Mouse (Mus musculus) midbrain, embryonic 15.5 days (tissue): ENCODE results near the gene Chek2. TPM values are rescaled to one million over a fixed set of nuclear protein-coding genes. Genes with fewer than 3 reads are reported as not detected.

Source experiments
- ATAC-seq: fragments of 200-750 bp; cut with Nextera tagmentation; replicated peaks from 2 replicates; pipeline ENCODE4 v1.8.0; 2017; ENCODE audit warnings: moderate TSS enrichment
- H3K27ac ChIP-seq: fragments of 300-500 bp; sonication (generic); 2 replicates; pipeline ENCODE4 v1.5.1; 2015; ENCODE audit warnings: mild to moderate bottlenecking, inconsistent platforms
- H3K27me3 ChIP-seq: fragments of 300-500 bp; sonication (generic); replicated peaks from 2 replicates; pipeline ENCODE4 v1.6.1; 2015; ENCODE audit warnings: inconsistent platforms
- H3K36me3 ChIP-seq: fragments of 300-500 bp; sonication (generic); replicated peaks from 2 replicates; pipeline ENCODE4 v1.6.1; 2015; ENCODE audit warnings: inconsistent platforms
- H3K4me1 ChIP-seq: fragments of 300-500 bp; sonication (generic); 2 replicates; pipeline ENCODE4 v1.6.1; 2015; ENCODE audit warnings: inconsistent platforms
- H3K4me2 ChIP-seq: fragments of 300-500 bp; sonication (generic); 2 replicates; pipeline ENCODE4 v1.6.1; 2015; ENCODE audit warnings: inconsistent platforms, mild to moderate bottlenecking, moderate library complexity
- H3K4me3 ChIP-seq: fragments of 300-500 bp; sonication (generic); 2 replicates; pipeline ENCODE4 v1.5.1; 2015; ENCODE audit warnings: mild to moderate bottlenecking, inconsistent platforms
- H3K9ac ChIP-seq: fragments of 300-500 bp; sonication (generic); 2 replicates; pipeline ENCODE4 v1.6.1; 2015; ENCODE audit warnings: mild to moderate bottlenecking, inconsistent platforms
- H3K9me3 ChIP-seq: fragments of 300-500 bp; sonication (generic); 2 replicates; pipeline ENCODE4 v1.6.1; 2016; ENCODE audit warnings: inconsistent platforms
- WGBS: fragments of 180-500 bp; shearing (Covaris S2); methylation state at CpG from one replicate; pipeline ENCODE4 v1.1.7; 2015; ENCODE audit warnings: mixed read lengths; 5-methylcytosine and 5-hydroxymethylcytosine counted together
- polyA plus RNA-seq: library from polyadenylated mRNA; unstranded; fragments of >200 nt; fragmentation: Nextera tagmentation; extraction: Ambion mirVana; gene quantifications from 2 replicates; pipeline ENCODE4 v1.2.1, GENCODE M21; 2015

Chek2 gene
- 5.0 and 6.7 TPM in 2 replicates for polyA plus RNA-seq

GRCm38 (mm10) chr5:110839678-110840365 lies at the start of gene Chek2, which contains the start of gene Hscb:
Gene Chek2, plus strand, starts transcription at chr5:110839979.
Gene Hscb, minus strand, starts transcription at chr5:110839777.
- H3K4me1 ChIP-seq: peaks cover 15% of the 10 kb centered on the region
- peak; percentile 99 for ATAC-seq
- H3K9me3 ChIP-seq: no peaks in the 10 kb centered on the region
- no peaks in the 10 kb centered on the region for H3K27me3 ChIP-seq
- H3K36me3 ChIP-seq: no peaks in the 10 kb centered on the region
- peak within 1 kb of the TSS; percentile 93 for H3K4me2 ChIP-seq
- under 1% methylated on average over 41 of the region's 41 CpGs for WGBS
- peak within 1 kb of the TSS; percentile 75 for H3K9ac ChIP-seq
- H3K4me3 ChIP-seq: peak within 1 kb of the TSS; percentile 87
- H3K27ac ChIP-seq: peak within 1 kb of the TSS; percentile 78

GRCm38 (mm10) chr5:110794363-110794762 lies 45.4 kb upstream of the Chek2 start:
- no peak for ATAC-seq
- 91% methylated on average over 7 of the region's 7 CpGs for WGBS
- Histone ChIP-seq H3K27ac (no peak overlapping the region), H3K4me3 (no peak overlapping the region), H3K9me3 (no peaks in the 10 kb centered on the region), H3K4me2 (no peak overlapping the region), H3K9ac (no peak overlapping the region), H3K27me3 (no peaks in the 10 kb centered on the region), H3K4me1 (no peaks in the 10 kb centered on the region), H3K36me3 (peaks cover 87% of the 10 kb centered on the region)

- H3K9me3 ChIP-seq: no peaks in the 10 kb centered on the region
- peaks cover 63% of the 10 kb centered on the region for H3K36me3 ChIP-seq
- no peak overlapping the region for H3K9ac ChIP-seq
- H3K4me1 ChIP-seq: no peaks in the 10 kb centered on the region
- H3K4me2 ChIP-seq: no peak overlapping the region
- no peaks in the 10 kb centered on the region for H3K27me3 ChIP-seq
- no peak overlapping the region for H3K27ac ChIP-seq
- H3K4me3 ChIP-seq: no peak overlapping the region
- WGBS: 74% methylated on average over 4 of the region's 4 CpGs
- no peak for ATAC-seq
Measured at GRCm38 (mm10) chr5:110797696-110798095, 42.1 kb upstream of the Chek2 start.

- Histone ChIP-seq H3K9ac (no peak overlapping the region), H3K9me3 (no peaks in the 10 kb centered on the region), H3K4me2 (no peak overlapping the region), H3K27me3 (no peaks in the 10 kb centered on the region), H3K4me3 (no peak overlapping the region), H3K36me3 (peaks cover 34% of the 10 kb centered on the region), H3K4me1 (peaks cover 17% of the 10 kb centered on the region; the same call in 1 of the 2 replicates), H3K27ac (no peak overlapping the region)
- no peak for ATAC-seq
- 91% methylated on average over 3 of the region's 3 CpGs for WGBS
Measured at GRCm38 (mm10) chr5:110801036-110801624, 38.6 kb upstream of the Chek2 start.

GRCm38 (mm10) chr5:110802186-110802585 lies 37.6 kb upstream of the Chek2 start:
- peaks cover 28% of the 10 kb centered on the region for H3K4me1 ChIP-seq
- ATAC-seq: no peak
- H3K4me2 ChIP-seq: no peak overlapping the region
- peaks cover 24% of the 10 kb centered on the region; the same call in 1 of the 2 replicates for H3K36me3 ChIP-seq
- H3K27me3 ChIP-seq: no peaks in the 10 kb centered on the region
- H3K9me3 ChIP-seq: no peaks in the 10 kb centered on the region
- no peak overlapping the region for H3K9ac ChIP-seq
- no peak overlapping the region for H3K27ac ChIP-seq
- WGBS: 76% methylated on average over 4 of the region's 4 CpGs
- H3K4me3 ChIP-seq: no peak overlapping the region

GRCm38 (mm10) chr5:110802809-110803208 lies 37.0 kb upstream of the Chek2 start:
- Histone ChIP-seq H3K9me3 (no peaks in the 10 kb centered on the region), H3K36me3 (peaks cover 18% of the 10 kb centered on the region; the same call in 1 of the 2 replicates), H3K4me3 (no peak overlapping the region), H3K27me3 (no peaks in the 10 kb centered on the region), H3K27ac (no peak overlapping the region), H3K9ac (no peak overlapping the region), H3K4me2 (no peak overlapping the region), H3K4me1 (peaks cover 34% of the 10 kb centered on the region)
- no peak for ATAC-seq

- H3K27ac ChIP-seq: no peak overlapping the region
- WGBS: 91% methylated on average over 7 of the region's 7 CpGs
- no peak for ATAC-seq
- H3K9ac ChIP-seq: no peak overlapping the region
- peaks cover 47% of the 10 kb centered on the region for H3K4me1 ChIP-seq
- H3K4me3 ChIP-seq: no peak overlapping the region
- H3K9me3 ChIP-seq: no peaks in the 10 kb centered on the region
- H3K36me3 ChIP-seq: peaks cover 7% of the 10 kb centered on the region; the same call in 1 of the 2 replicates
- H3K27me3 ChIP-seq: no peaks in the 10 kb centered on the region
- H3K4me2 ChIP-seq: no peak overlapping the region
Measured at GRCm38 (mm10) chr5:110804012-110804743, 35.6 kb upstream of the Chek2 start.

- Histone ChIP-seq H3K4me2 (no peak overlapping the region; the same call in 1 of the 2 replicates), H3K9me3 (no peaks in the 10 kb centered on the region), H3K27me3 (no peaks in the 10 kb centered on the region), H3K9ac (no peak overlapping the region), H3K4me1 (peaks cover 52% of the 10 kb centered on the region), H3K36me3 (0 out of 2 replicates have a peak, but pooled peaks cover 4% of the 10 kb centered on the region), H3K27ac (no peak overlapping the region), H3K4me3 (no peak overlapping the region)
- 91% methylated on average over 4 of the region's 4 CpGs for WGBS
- ATAC-seq: no peak
Measured at GRCm38 (mm10) chr5:110806154-110806553, 33.6 kb upstream of the Chek2 start.

- no peak for ATAC-seq
- Histone ChIP-seq H3K9me3 (no peaks in the 10 kb centered on the region), H3K27me3 (no peaks in the 10 kb centered on the region), H3K4me2 (no peak overlapping the region; the same call in 1 of the 2 replicates), H3K9ac (no peak overlapping the region), H3K4me1 (peaks cover 52% of the 10 kb centered on the region), H3K27ac (no peak overlapping the region), H3K4me3 (no peak overlapping the region), H3K36me3 (0 out of 2 replicates have a peak, but pooled peaks cover 4% of the 10 kb centered on the region)
- 83% methylated on average over 1 of the region's 1 CpGs for WGBS
Measured at GRCm38 (mm10) chr5:110806676-110807075, 33.1 kb upstream of the Chek2 start.

GRCm38 (mm10) chr5:110807453-110807852 lies 32.3 kb upstream of the Chek2 start:
- Histone ChIP-seq H3K4me3 (peak overlapping the region; percentile 85), H3K4me1 (peaks cover 52% of the 10 kb centered on the region), H3K27ac (no peak overlapping the region)

GRCm38 (mm10) chr5:110808061-110808631 lies 31.6 kb upstream of the Chek2 start:
- Histone ChIP-seq H3K36me3 (0 out of 2 replicates have a peak, but pooled peaks cover 4% of the 10 kb centered on the region), H3K9me3 (no peaks in the 10 kb centered on the region), H3K9ac (peak overlapping the region; percentile 87), H3K4me2 (peak overlapping the region; percentile 92), H3K27ac (0 out of 2 replicates have a peak overlapping the region, but pooled peaks have one; percentile 6), H3K4me3 (peak overlapping the region; percentile 85), H3K4me1 (peaks cover 52% of the 10 kb centered on the region), H3K27me3 (no peaks in the 10 kb centered on the region)
- peak; percentile 28; the same call in 1 of the 2 replicates for ATAC-seq
- 4% methylated on average over 14 of the region's 14 CpGs for WGBS

More at GRCm38 (mm10) chr5:110807453-110807852, 32.3 kb upstream of the Chek2 start:
- 81% methylated on average over 4 of the region's 4 CpGs for WGBS
- H3K9me3 ChIP-seq: no peaks in the 10 kb centered on the region
- no peak overlapping the region; the same call in 1 of the 2 replicates for H3K9ac ChIP-seq
- peak overlapping the region; percentile 92 for H3K4me2 ChIP-seq
- H3K27me3 ChIP-seq: no peaks in the 10 kb centered on the region
- ATAC-seq: no peak
- H3K36me3 ChIP-seq: 0 out of 2 replicates have a peak, but pooled peaks cover 4% of the 10 kb centered on the region
